Mouse (Mus musculus) midbrain, postnatal 0 days (tissue): Measurements from ENCODE around the gene Slit3. TPM values are rescaled to one million over a fixed set of nuclear protein-coding genes. Genes with fewer than 3 reads are reported as not detected.

ENCODE experiments used
- ATAC-seq: fragments of 200-750 bp; cut with Nextera tagmentation; 2 replicates; pipeline ENCODE4 v1.8.0; 2017; ENCODE audit warnings: moderate number of reproducible peaks, mild to moderate bottlenecking, moderate TSS enrichment, moderate library complexity; ENCODE audit not compliant: low FRiP score
- DNase-seq: peaks from one replicate; pipeline ENCODE4 v3.0.0-alpha.2; 2015; ENCODE audit warnings: low spot score
- H3K27ac ChIP-seq: fragments of 300-500 bp; sonication (generic); 2 replicates; pipeline ENCODE4 v1.5.1; 2014; ENCODE audit warnings: low read depth, mild to moderate bottlenecking, low read length, mixed read lengths
- H3K27me3 ChIP-seq: fragments of 300-500 bp; sonication (generic); 2 replicates; pipeline ENCODE4 v1.6.1; 2014; ENCODE audit warnings: low read length, control low read depth, mixed read lengths; ENCODE audit not compliant: insufficient read depth
- H3K36me3 ChIP-seq: fragments of 300-500 bp; sonication (generic); 2 replicates; pipeline ENCODE4 v1.6.1; 2014; ENCODE audit warnings: low read length, control low read depth, mixed read lengths; ENCODE audit not compliant: insufficient read depth
- H3K4me1 ChIP-seq: fragments of 300-500 bp; sonication (generic); 2 replicates; pipeline ENCODE4 v1.6.1; 2014; ENCODE audit warnings: mild to moderate bottlenecking, control low read depth, antibody characterized with exemption, low read length, mixed read lengths; ENCODE audit not compliant: insufficient read depth
- H3K4me2 ChIP-seq: fragments of 300-500 bp; sonication (generic); 2 replicates; pipeline ENCODE4 v1.6.1; 2014; ENCODE audit warnings: low read depth, mild to moderate bottlenecking, low read length, mixed read lengths; ENCODE audit not compliant: poor library complexity, severe bottlenecking
- H3K4me3 ChIP-seq: fragments of 300-500 bp; sonication (generic); 2 replicates; pipeline ENCODE4 v1.5.1; 2014; ENCODE audit warnings: low read depth, mild to moderate bottlenecking, low read length, moderate library complexity
- H3K9ac ChIP-seq: fragments of 300-500 bp; sonication (generic); replicated peaks from 2 replicates; pipeline ENCODE4 v1.6.1; 2014; ENCODE audit warnings: mild to moderate bottlenecking, low read length, moderate library complexity, mixed read lengths; ENCODE audit not compliant: poor library complexity, severe bottlenecking
- H3K9me3 ChIP-seq: fragments of 300-500 bp; sonication (generic); 2 replicates; pipeline ENCODE4 v1.6.1; 2016; ENCODE audit warnings: low read length, control low read depth
- CTCF ChIP-seq: IDR thresholded peaks from 2 replicates; pipeline ENCODE4 v1.5.1; 2016; ENCODE audit warnings: antibody characterized with exemption, mild to moderate bottlenecking
- WGBS: fragments of 180-500 bp; shearing (Covaris S2); extraction: QIAGEN DNeasy Blood & Tissue Kit; methylation state at CpG from one replicate; pipeline ENCODE4 v1.1.7; 2014; 5-methylcytosine and 5-hydroxymethylcytosine counted together
- polyA plus RNA-seq: library from polyadenylated mRNA; unstranded; fragments of >200 nt; fragmentation: Nextera tagmentation; extraction: Ambion mirVana; gene quantifications from 2 replicates; pipeline ENCODE4 v1.2.1, GENCODE M21; 2015
- total RNA-seq: library from RNA; depleted of rRNA; stranded (reverse); fragments of >200 nt; gene quantifications from 2 replicates; pipeline ENCODE4 v1.2.3, GENCODE M21; 2014

Gene Slit3
- total and polyA plus RNA-seq, 2 experiments from 2014 or later = 3.6 to 7.7 TPM

DNA sequence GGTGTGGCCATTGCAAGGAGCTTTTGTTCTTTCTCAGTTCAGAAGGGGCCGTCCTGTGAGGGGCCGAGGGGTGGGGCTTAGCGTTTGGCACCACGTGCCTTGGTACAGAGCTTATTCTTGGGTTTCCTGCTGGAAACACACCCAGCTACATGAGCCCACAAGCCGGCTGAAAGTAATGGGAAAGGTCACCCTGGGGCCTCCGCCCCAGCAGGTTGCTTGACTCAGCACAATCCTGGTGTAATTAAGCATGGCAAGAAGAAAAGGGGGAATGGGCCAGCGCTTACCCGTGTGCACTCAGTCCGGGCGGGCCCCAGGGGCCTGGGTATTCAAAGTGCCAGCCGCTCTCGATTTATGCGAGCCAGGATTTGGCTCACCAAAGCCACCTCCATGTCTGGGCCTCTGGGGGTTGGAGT, 30.5 kb downstream of the Slit3 start:
- Histone ChIP-seq H3K4me2 (no peak overlapping the region), H3K9me3 (no peaks in the 10 kb centered on the region), H3K27me3 (no peaks in the 10 kb centered on the region), H3K9ac (no peak overlapping the region), H3K4me1 (no peaks in the 10 kb centered on the region), H3K36me3 (no peaks in the 10 kb centered on the region), H3K4me3 (no peak overlapping the region), H3K27ac (no peak overlapping the region)
- WGBS = 17% methylated on average over 13 of the region's 13 CpGs
- no peak for TF ChIP-seq CTCF
- peak; percentile 40 for DNase-seq
- ATAC-seq = no peak

DNA sequence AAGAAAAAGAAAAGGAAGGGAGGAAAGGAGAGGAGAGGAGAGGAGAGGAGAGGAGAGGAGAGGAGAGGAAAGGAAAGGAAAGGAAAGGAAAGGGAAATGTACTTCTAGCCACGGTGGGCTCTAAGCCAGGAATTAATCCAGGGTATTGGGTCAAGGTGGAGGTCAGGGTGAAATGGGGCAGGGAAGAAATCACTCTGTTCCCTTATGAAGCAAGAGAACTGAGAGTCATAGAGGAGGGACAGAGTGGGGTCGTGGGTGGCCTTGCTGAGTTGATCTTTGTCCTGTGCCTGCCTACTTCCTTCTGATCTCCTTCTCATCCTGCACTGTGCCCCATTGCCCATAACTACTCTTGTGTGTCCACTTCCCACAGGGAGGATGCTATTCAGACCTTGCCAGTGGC, 31.9 kb downstream of the Slit3 start:
- H3K4me3 ChIP-seq = no peak overlapping the region
- ATAC-seq = no peak
- WGBS = 44% methylated on average over 2 of the region's 2 CpGs
- no peak overlapping the region for H3K27ac ChIP-seq
- no peak for DNase-seq
- no peak overlapping the region for H3K9ac ChIP-seq
- no peak overlapping the region for H3K4me2 ChIP-seq
- no peaks in the 10 kb centered on the region for H3K27me3 ChIP-seq
- H3K36me3 ChIP-seq = no peaks in the 10 kb centered on the region
- H3K9me3 ChIP-seq = no peaks in the 10 kb centered on the region
- no peaks in the 10 kb centered on the region for H3K4me1 ChIP-seq
- no peak for TF ChIP-seq CTCF

DNA sequence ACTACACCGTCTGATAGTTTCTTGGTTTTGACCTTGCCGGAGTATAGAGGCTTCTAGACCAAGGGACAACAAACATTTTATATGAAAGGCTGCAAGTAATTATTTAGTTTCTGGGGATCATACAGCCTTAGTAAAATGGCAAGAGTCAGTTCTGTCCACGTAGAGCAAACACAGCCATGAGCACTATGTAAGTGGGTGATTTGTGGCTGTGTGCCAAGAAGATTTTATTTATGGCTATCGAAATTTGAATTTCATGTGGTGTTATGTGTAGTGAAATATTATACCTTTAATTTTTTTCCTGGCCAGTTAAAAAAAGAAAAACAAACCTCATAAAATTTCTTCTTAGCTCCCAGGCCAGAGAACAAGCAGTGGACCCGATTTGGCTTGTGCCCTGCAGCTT, 33.4 kb downstream of the Slit3 start:
- Histone ChIP-seq H3K4me1 (no peaks in the 10 kb centered on the region), H3K4me2 (no peak overlapping the region), H3K4me3 (no peak overlapping the region), H3K9me3 (no peaks in the 10 kb centered on the region), H3K27ac (no peak overlapping the region), H3K9ac (no peak overlapping the region), H3K27me3 (no peaks in the 10 kb centered on the region), H3K36me3 (no peaks in the 10 kb centered on the region)
- no peak for DNase-seq
- 86% methylated on average over 5 of the region's 5 CpGs for WGBS
- ATAC-seq = no peak
- TF ChIP-seq CTCF = no peak

DNA sequence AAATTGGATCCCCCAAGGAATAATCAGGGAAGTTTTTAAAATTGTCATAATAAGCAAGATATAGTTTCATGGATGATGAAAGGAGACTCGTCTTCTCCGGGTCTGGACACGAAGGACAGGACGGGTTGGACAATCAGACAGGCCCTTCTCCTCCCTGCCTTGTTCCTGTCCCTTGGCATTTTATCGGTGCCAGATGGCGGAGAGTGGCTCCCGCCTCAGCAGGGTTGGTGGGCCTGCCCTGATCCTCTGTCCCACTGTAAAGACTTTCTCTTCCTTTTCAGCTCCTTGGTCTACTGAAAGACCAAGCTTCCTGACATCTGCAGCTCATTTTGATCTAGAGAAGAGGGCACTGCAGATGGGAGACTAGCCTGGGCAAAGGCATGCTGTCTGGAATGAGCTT, 34.3 kb downstream of the Slit3 start:
- no peak overlapping the region for H3K4me3 ChIP-seq
- DNase-seq (no peak), ATAC-seq (no peak)
- no peak overlapping the region for H3K9ac ChIP-seq
- H3K27ac ChIP-seq = no peak overlapping the region
- 85% methylated on average over 7 of the region's 7 CpGs for WGBS
- no peaks in the 10 kb centered on the region for H3K9me3 ChIP-seq
- H3K4me2 ChIP-seq = no peak overlapping the region
- no peaks in the 10 kb centered on the region for H3K36me3 ChIP-seq
- no peaks in the 10 kb centered on the region for H3K4me1 ChIP-seq
- H3K27me3 ChIP-seq = no peaks in the 10 kb centered on the region
- no peak for TF ChIP-seq CTCF

DNA sequence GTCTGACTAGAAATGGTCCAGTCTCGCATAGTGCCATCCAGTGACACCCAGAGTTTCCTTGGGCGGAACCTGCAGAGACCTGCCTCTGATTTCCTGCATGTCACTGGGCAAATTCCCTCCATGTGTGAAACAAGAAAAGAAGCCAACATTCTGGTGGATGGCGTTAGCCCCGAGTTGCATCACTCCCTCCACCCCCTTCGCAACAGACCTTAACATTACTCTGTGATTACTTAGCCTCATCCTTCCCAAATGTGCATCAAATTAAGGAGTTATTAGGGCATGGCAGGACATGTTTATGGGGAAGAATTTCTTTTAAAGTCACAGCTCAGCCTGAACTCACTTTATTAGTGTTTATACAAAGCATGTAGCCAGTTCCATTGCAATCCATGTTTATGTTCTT, 35.7 kb downstream of the Slit3 start:
- no peak overlapping the region for H3K9ac ChIP-seq
- 86% methylated on average over 5 of the region's 5 CpGs for WGBS
- H3K4me1 ChIP-seq = no peaks in the 10 kb centered on the region
- no peaks in the 10 kb centered on the region for H3K27me3 ChIP-seq
- H3K27ac ChIP-seq = no peak overlapping the region
- no peaks in the 10 kb centered on the region for H3K36me3 ChIP-seq
- no peak for ATAC-seq
- no peak overlapping the region for H3K4me3 ChIP-seq
- no peaks in the 10 kb centered on the region for H3K9me3 ChIP-seq
- no peak for TF ChIP-seq CTCF
- no peak overlapping the region for H3K4me2 ChIP-seq
- DNase-seq = no peak

DNA sequence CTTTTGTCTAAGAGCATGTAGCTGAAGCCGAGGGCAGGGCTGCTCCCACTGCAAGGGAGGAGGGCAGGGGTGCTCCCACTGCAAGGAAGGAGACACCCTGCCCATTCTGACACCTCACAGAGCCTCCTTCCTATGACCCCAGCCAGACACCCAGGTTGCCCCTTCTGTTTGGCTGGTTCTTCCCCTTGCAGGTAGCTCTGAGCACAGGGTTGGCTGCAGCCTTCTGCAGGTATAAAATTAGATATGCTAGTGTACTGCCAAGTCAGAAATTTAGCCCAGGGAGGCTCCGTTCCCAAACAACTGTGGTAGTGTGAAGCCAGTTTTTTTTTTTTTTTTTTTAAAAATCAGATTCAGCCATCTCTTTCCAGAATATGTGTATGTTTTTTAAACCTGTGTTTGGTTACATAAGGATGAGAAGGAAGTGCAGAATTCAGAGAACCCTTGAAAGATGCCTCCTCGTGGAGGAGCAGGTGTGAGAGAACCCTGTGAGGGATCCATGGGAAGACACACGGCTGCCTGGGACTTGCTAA, 39.7 kb downstream of the Slit3 start:
- H3K36me3 ChIP-seq = no peaks in the 10 kb centered on the region
- WGBS = 89% methylated on average over 4 of the region's 4 CpGs
- H3K27ac ChIP-seq = no peak overlapping the region
- no peaks in the 10 kb centered on the region for H3K4me1 ChIP-seq
- no peaks in the 10 kb centered on the region for H3K27me3 ChIP-seq
- H3K4me2 ChIP-seq = no peak overlapping the region
- H3K4me3 ChIP-seq = no peak overlapping the region
- TF ChIP-seq CTCF = no peak
- H3K9me3 ChIP-seq = no peaks in the 10 kb centered on the region
- no peak for DNase-seq
- ATAC-seq = no peak
- H3K9ac ChIP-seq = no peak overlapping the region
